Mouse (Mus musculus): ENCODE data around the gene Tmem132b.

DNA sequence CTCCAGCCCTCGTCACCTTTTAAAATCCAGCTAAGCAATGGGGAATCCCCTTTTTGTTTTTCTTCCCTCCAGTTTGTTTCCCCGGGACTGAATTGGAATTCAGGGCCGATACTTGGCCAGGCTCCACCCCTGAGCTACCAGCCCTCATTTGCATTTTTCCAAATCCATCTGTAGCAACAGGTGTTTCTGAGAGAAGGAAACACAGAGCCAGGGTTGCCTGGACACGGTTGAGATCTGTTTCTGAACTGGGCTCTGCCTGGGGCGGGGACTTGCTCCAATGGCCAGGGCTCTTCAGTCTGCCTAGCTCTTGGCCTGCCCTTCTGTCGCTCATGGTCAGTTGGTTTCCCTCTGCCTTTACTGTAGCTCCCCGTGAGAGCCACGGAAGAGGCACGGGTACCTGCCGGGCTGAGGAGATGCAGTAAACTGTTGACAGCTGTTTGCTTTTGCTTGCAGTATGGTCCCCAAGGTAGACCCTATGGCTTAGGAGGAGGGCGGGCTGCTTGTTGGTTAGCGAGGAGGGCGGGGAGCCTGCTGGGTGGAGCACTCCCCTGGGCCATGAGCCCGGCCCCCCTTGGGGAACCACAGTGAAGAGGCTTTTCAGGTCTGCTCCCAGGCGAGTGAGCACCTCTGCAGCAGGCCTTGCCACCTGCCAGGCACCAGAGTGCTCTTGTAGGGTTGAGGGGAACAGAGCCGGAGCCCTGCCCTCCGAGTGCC lies 39.0 kb upstream of the Tmem132b start:
- no peak for TF ChIP-seq CTCF (IDR thresholded peaks at IDR 0.05; ENCODE audit: low read depth)
- TF ChIP-seq EP300 (IDR thresholded peaks at IDR 0.05; ENCODE audit: low read depth): no peak

Measured in liver, postnatal 0 days (tissue).